Mouse (Mus musculus) adipocyte (in vitro differentiated cells): ENCODE data around the gene Nelfa.
"Not testable (repeated sequence)": the region's sequence is repeated elsewhere in the genome, so short reads cannot be mapped to it uniquely, and the experiment has no call there.

ENCODE experiments used
- DNase-seq: peaks from one replicate; pipeline ENCODE4 v3.0.0-alpha.2; 2016; ENCODE audit warnings: low spot score

The Nelfa gene

GRCm38 (mm10) chr5:33919466-33919865 is 16.7 kb downstream of the Nelfa start:
- DNase-seq: no peak

- DNase-seq: not testable (repeated sequence)
Observed at GRCm38 (mm10) chr5:33916616-33917015, 19.6 kb downstream of the Nelfa start.

DNA sequence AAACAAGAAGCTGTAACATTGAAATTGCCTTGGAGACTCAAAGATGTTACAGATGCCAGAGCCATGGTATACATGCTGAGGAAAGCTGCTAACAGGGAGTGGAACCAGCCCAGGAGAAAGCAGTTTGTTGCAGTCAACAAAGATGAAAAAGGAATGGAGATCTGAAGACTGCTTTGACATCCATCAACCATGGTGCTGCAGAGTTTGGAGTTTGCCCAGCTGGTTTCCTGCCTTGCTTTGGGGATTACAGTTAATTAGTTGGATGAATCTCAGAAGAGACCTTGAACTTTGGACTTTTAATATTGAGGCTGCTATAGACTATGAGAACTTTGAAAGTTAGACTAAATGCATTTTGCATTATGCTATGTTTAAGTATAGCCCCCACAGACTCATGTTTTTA is 21.2 kb downstream of the Nelfa start:
- DNase-seq: not testable (repeated sequence)

DNA sequence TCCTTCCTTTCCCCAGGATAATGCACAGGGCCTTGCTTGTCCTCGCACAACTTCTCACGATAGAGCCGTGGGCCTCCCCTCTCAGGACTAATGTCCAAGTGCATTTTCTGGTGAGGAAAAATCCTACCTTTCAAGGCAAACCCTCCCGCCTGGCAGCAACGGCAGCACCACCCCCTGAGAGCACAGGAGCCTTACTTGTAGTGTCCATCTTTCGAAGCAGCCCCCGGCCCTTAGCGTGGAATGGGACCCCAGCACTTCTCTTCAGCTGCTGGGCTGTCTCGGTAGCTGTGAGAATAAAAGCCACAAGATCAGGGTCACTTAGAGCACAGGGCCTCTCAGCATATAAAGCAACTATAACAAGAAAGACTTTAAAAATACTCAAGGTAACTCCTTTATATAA is 33.0 kb downstream of the Nelfa start:
- no peak for DNase-seq

DNA sequence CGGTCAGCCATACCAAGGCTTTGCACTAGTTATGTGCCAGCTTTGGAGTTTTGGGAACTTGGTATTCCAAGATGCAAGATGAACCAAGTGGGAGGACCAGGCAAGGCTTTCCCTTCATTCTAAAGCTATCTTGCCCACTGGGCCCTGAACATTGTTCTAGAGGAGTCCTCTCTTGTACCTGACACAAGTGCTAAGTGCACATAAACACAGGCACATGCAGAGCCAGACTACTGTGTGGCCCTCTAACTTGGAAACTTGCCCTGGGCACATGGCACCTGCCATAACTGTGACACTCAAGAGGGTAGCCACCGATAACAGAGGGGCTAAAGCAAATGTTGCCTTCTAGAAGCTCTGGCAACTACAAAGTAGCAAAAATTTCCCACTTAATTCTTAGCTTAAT is 33.5 kb downstream of the Nelfa start:
- no peak for DNase-seq

GRCm38 (mm10) chr5:33901278-33901677 is 34.9 kb downstream of the Nelfa start:
- no peak for DNase-seq

DNA sequence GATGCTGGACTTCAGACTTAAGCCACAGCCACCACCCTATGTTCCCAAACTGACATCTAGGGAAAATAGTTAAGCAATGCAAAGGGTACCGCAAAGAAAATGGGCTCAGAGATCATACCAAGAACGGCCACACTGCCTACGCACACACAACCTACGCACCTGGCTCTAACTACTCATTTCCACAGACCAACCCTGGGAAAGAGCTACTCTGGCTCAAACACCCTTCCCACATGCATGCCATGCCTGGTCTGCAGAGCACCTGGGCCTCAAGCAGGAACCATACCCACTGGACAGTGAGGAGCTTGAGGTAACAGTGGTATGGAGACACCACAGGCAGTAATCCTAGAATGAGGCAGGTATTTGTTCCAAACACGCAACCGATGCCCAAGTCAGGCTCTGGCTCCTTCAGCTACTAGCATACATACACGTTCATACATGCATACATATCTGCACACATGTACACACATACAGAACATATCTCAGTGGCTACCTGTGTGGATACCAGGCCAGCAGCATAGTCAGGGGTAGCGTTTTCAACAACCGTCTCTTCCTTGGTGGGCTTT is 35.4 kb downstream of the Nelfa start:
- DNase-seq: no peak

GRCm38 (mm10) chr5:33900101-33900500 is 36.1 kb downstream of the Nelfa start:
- DNase-seq: no peak

- no peak for DNase-seq
Observed at GRCm38 (mm10) chr5:33899245-33899644, 37.0 kb downstream of the Nelfa start.

DNA sequence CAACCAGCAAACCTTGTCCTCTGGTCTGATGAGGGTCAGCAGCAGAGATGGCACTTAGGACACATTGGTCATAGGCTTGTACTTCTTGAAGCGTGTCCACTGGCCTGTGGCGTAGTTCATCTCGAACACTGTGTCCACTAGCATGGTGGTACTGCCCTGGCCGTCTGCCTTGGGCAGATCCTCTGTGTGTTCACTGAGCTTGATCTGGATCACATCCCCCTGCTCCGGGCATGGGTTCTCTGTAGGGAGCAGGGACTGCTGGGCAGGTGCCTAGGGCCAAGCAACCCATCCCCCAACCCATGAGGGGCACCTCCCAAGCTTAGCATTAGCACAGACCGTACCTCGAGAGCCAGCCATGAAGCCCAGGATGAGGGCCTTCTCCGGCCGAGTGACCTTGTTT is 37.5 kb downstream of the Nelfa start:
- no peak for DNase-seq

- DNase-seq: no peak
Observed at GRCm38 (mm10) chr5:33897158-33897557, 39.1 kb downstream of the Nelfa start.

- DNase-seq: no peak
Observed at GRCm38 (mm10) chr5:33895116-33895515, 41.1 kb downstream of the Nelfa start.

DNA sequence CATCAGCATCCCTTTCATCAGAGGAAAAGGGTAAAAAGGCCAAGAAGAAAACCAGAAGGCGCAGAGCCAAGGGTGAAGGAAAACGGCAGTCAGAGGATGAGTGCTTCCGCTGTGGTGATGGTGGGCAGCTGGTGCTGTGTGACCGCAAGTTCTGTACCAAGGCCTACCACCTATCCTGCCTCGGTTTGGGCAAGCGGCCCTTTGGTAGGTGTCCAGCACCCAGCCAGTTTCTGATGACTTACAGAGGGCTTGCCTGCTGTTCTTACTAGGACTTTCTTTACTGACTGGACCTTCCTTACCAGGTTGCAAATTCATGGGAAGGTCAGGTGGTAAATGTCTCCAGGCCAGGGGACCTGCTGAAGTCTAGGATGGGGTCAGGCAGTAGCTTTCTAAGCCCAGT is 42.8 kb downstream of the Nelfa start:
- no peak for DNase-seq

GRCm38 (mm10) chr5:33881118-33881517 is 55.1 kb downstream of the Nelfa start:
- no peak for DNase-seq

GRCm38 (mm10) chr5:33875472-33875871 is 60.7 kb downstream of the Nelfa start:
- no peak for DNase-seq

GRCm38 (mm10) chr5:33857693-33858092 is 78.5 kb downstream of the Nelfa start:
- no peak for DNase-seq

- DNase-seq: no peak
Observed at GRCm38 (mm10) chr5:33854019-33854418, 82.2 kb downstream of the Nelfa start.

DNA sequence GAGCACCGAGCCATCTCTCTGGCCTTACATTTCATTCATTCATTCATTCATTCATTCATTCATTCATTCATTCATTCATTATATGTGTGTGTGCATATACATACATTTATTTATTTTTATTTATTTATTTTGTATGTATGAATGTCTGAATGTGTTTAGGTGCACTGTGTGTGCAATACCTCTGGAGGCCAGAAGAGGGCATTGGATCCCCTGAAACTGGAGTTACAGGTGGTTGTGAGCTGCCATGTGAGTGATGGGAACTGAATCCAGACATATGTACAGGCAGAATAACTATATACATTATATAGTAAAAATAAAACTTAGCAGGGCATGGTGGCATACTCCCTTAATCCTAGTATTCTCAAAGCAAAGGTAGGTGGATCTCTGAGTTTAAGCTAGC is 83.1 kb downstream of the Nelfa start:
- DNase-seq: no peak

GRCm38 (mm10) chr5:33851466-33851865 is 84.7 kb downstream of the Nelfa start:
- DNase-seq: no peak
